Mouse (Mus musculus): ENCODE measurements at regions not wholly inside any gene's neighbourhood (a gene's known extent, or its start where the extent isn't known, plus 50 kb on each side); places are given as distances from the start of the nearest gene placed in this dataset.

GRCm38 (mm10) chr4:47534959-47535358 lies 60.5 kb downstream of the Sec61b start:
- H3K27ac ChIP-seq (ENCODE audit: insufficient read depth, low read length), result no peak overlapping the region
- H3K4me3 ChIP-seq (ENCODE audit: insufficient read depth, low read length), result no peak overlapping the region
- H3K4me1 ChIP-seq (ENCODE audit: control insufficient read depth, insufficient read depth, low read length), result no peaks in the 10 kb centered on the region
- TF ChIP-seq CTCF (IDR thresholded peaks at IDR 0.05; ENCODE audit: borderline replicate concordance, insufficient read depth, low read length) (no peak), POLR2A (IDR thresholded peaks at IDR 0.05; ENCODE audit: low read depth, low read length) (no peak)

GRCm38 (mm10) chr4:47567694-47568093 lies 93.2 kb downstream of the Sec61b start:
- H3K4me3 ChIP-seq (ENCODE audit: insufficient read depth, low read length), result no peak overlapping the region
- no peak for TF ChIP-seq POLR2A (IDR thresholded peaks at IDR 0.05; ENCODE audit: low read depth, low read length)
- TF ChIP-seq CTCF (IDR thresholded peaks at IDR 0.05; ENCODE audit: borderline replicate concordance, insufficient read depth, low read length), result no peak
- no peak overlapping the region for H3K27ac ChIP-seq (ENCODE audit: insufficient read depth, low read length)
- no peaks in the 10 kb centered on the region for H3K4me1 ChIP-seq (ENCODE audit: control insufficient read depth, insufficient read depth, low read length)

- TF ChIP-seq CTCF (IDR thresholded peaks at IDR 0.05; ENCODE audit: borderline replicate concordance, insufficient read depth, low read length) (no peak), POLR2A (IDR thresholded peaks at IDR 0.05; ENCODE audit: low read depth, low read length) (no peak)
- Histone ChIP-seq H3K27ac (ENCODE audit: insufficient read depth, low read length) (no peak overlapping the region), H3K4me1 (ENCODE audit: control insufficient read depth, insufficient read depth, low read length) (no peaks in the 10 kb centered on the region), H3K4me3 (ENCODE audit: insufficient read depth, low read length) (no peak overlapping the region)
Observed at GRCm38 (mm10) chr4:47570846-47571245, 96.4 kb downstream of the Sec61b start.

- Histone ChIP-seq H3K27ac (ENCODE audit: insufficient read depth, low read length) (no peak overlapping the region), H3K4me3 (ENCODE audit: insufficient read depth, low read length) (no peak overlapping the region), H3K4me1 (ENCODE audit: control insufficient read depth, insufficient read depth, low read length) (no peaks in the 10 kb centered on the region)
- no peak for TF ChIP-seq POLR2A (IDR thresholded peaks at IDR 0.05; ENCODE audit: low read depth, low read length)
- no peak for TF ChIP-seq CTCF (IDR thresholded peaks at IDR 0.05; ENCODE audit: borderline replicate concordance, insufficient read depth, low read length)
Observed at GRCm38 (mm10) chr4:47576011-47576410, 101.6 kb downstream of the Sec61b start.

- Histone ChIP-seq H3K4me1 (ENCODE audit: control insufficient read depth, insufficient read depth, low read length) (no peaks in the 10 kb centered on the region), H3K27ac (ENCODE audit: insufficient read depth, low read length) (no peak overlapping the region), H3K4me3 (ENCODE audit: insufficient read depth, low read length) (no peak overlapping the region)
- TF ChIP-seq POLR2A (IDR thresholded peaks at IDR 0.05; ENCODE audit: low read depth, low read length) (no peak), CTCF (IDR thresholded peaks at IDR 0.05; ENCODE audit: borderline replicate concordance, insufficient read depth, low read length) (peak; percentile 51; the same call in 1 of the 2 replicates)
Observed at GRCm38 (mm10) chr4:47577490-47577889, 103.0 kb downstream of the Sec61b start.

- Histone ChIP-seq H3K4me1 (ENCODE audit: control insufficient read depth, insufficient read depth, low read length) (no peaks in the 10 kb centered on the region), H3K27ac (ENCODE audit: insufficient read depth, low read length) (no peak overlapping the region), H3K4me3 (ENCODE audit: insufficient read depth, low read length) (no peak overlapping the region)
- TF ChIP-seq CTCF (IDR thresholded peaks at IDR 0.05; ENCODE audit: borderline replicate concordance, insufficient read depth, low read length) (no peak), POLR2A (IDR thresholded peaks at IDR 0.05; ENCODE audit: low read depth, low read length) (no peak)
Observed at GRCm38 (mm10) chr4:47578637-47579036, 104.2 kb downstream of the Sec61b start.

GRCm38 (mm10) chr4:47580556-47580955 lies 106.1 kb downstream of the Sec61b start:
- H3K4me1 ChIP-seq (ENCODE audit: control insufficient read depth, insufficient read depth, low read length), result no peaks in the 10 kb centered on the region
- TF ChIP-seq POLR2A (IDR thresholded peaks at IDR 0.05; ENCODE audit: low read depth, low read length) (no peak), CTCF (IDR thresholded peaks at IDR 0.05; ENCODE audit: borderline replicate concordance, insufficient read depth, low read length) (no peak)
- no peak overlapping the region for H3K27ac ChIP-seq (ENCODE audit: insufficient read depth, low read length)
- no peak overlapping the region for H3K4me3 ChIP-seq (ENCODE audit: insufficient read depth, low read length)

- Histone ChIP-seq H3K27ac (ENCODE audit: insufficient read depth, low read length) (no peak overlapping the region), H3K4me1 (ENCODE audit: control insufficient read depth, insufficient read depth, low read length) (peaks cover 4% of the 10 kb centered on the region; the same call in 1 of the 2 replicates), H3K4me3 (ENCODE audit: insufficient read depth, low read length) (no peak overlapping the region)
- no peak for TF ChIP-seq CTCF (IDR thresholded peaks at IDR 0.05; ENCODE audit: borderline replicate concordance, insufficient read depth, low read length)
- no peak for TF ChIP-seq POLR2A (IDR thresholded peaks at IDR 0.05; ENCODE audit: low read depth, low read length)
Observed at GRCm38 (mm10) chr4:47587256-47587655, 112.8 kb downstream of the Sec61b start.

- H3K27ac ChIP-seq (ENCODE audit: insufficient read depth, low read length), result no peak overlapping the region
- TF ChIP-seq CTCF (IDR thresholded peaks at IDR 0.05; ENCODE audit: borderline replicate concordance, insufficient read depth, low read length) (no peak), POLR2A (IDR thresholded peaks at IDR 0.05; ENCODE audit: low read depth, low read length) (no peak)
- H3K4me3 ChIP-seq (ENCODE audit: insufficient read depth, low read length), result no peak overlapping the region
- peaks cover 2% of the 10 kb centered on the region; the same call in 1 of the 2 replicates for H3K4me1 ChIP-seq (ENCODE audit: control insufficient read depth, insufficient read depth, low read length)
Observed at GRCm38 (mm10) chr4:47592271-47592986, 118.0 kb downstream of the Sec61b start.

GRCm38 (mm10) chr4:47593155-47593554 lies 118.7 kb downstream of the Sec61b start:
- Histone ChIP-seq H3K4me1 (ENCODE audit: control insufficient read depth, insufficient read depth, low read length) (no peaks in the 10 kb centered on the region), H3K4me3 (ENCODE audit: insufficient read depth, low read length) (no peak overlapping the region), H3K27ac (ENCODE audit: insufficient read depth, low read length) (no peak overlapping the region)
- TF ChIP-seq CTCF (IDR thresholded peaks at IDR 0.05; ENCODE audit: borderline replicate concordance, insufficient read depth, low read length) (no peak), POLR2A (IDR thresholded peaks at IDR 0.05; ENCODE audit: low read depth, low read length) (no peak)

All from embryonic fibroblast, embryonic 13.5 days (primary cell).